Mouse (Mus musculus): ENCODE data around the gene Slc16a5. TPM values are rescaled to one million over a fixed set of nuclear protein-coding genes. Genes with fewer than 3 reads are reported as not detected.

Slc16a5 gene
- total and polyA plus RNA-seq, 2 experiments from 2014 or later = 0.21 TPM; not detected in 1

GRCm38 (mm10) chr11:115518693-115519092, 56.4 kb downstream of the Slc16a5 start:
- Histone ChIP-seq H3K4me3 (ENCODE audit: low read depth, low read length) (no peak overlapping the region), H3K27me3 (ENCODE audit: insufficient read depth, low read length) (no peaks in the 10 kb centered on the region), H3K9ac (replicated peaks; ENCODE audit: low read length, poor library complexity, severe bottlenecking) (no peak overlapping the region), H3K9me3 (ENCODE audit: low read length) (no peaks in the 10 kb centered on the region), H3K4me1 (ENCODE audit: insufficient read depth, low read length) (no peaks in the 10 kb centered on the region), H3K4me2 (ENCODE audit: low read depth, low read length, poor library complexity, severe bottlenecking) (no peak overlapping the region), H3K36me3 (ENCODE audit: insufficient read depth, low read length) (peaks cover 11% of the 10 kb centered on the region), H3K27ac (ENCODE audit: low read depth, low read length) (no peak overlapping the region)
- WGBS = 73% methylated on average over 9 of the region's 9 CpGs
- ATAC-seq (ENCODE audit: low FRiP score) (no peak), DNase-seq (ENCODE audit: low spot score) (no peak)
- no peak for TF ChIP-seq CTCF (IDR thresholded peaks at IDR 0.05)

GRCm38 (mm10) chr11:115519581-115519980, 57.3 kb downstream of the Slc16a5 start:
- Histone ChIP-seq H3K9me3 (ENCODE audit: low read length) (no peaks in the 10 kb centered on the region), H3K9ac (replicated peaks; ENCODE audit: low read length, poor library complexity, severe bottlenecking) (no peak overlapping the region), H3K27ac (ENCODE audit: low read depth, low read length) (no peak overlapping the region), H3K36me3 (ENCODE audit: insufficient read depth, low read length) (peaks cover 16% of the 10 kb centered on the region), H3K4me1 (ENCODE audit: insufficient read depth, low read length) (no peaks in the 10 kb centered on the region), H3K27me3 (ENCODE audit: insufficient read depth, low read length) (no peaks in the 10 kb centered on the region), H3K4me3 (ENCODE audit: low read depth, low read length) (no peak overlapping the region), H3K4me2 (ENCODE audit: low read depth, low read length, poor library complexity, severe bottlenecking) (no peak overlapping the region)
- no peak for ATAC-seq (ENCODE audit: low FRiP score)
- DNase-seq (ENCODE audit: low spot score) = no peak
- TF ChIP-seq CTCF (IDR thresholded peaks at IDR 0.05) = no peak
- WGBS = 92% methylated on average over 3 of the region's 3 CpGs

GRCm38 (mm10) chr11:115520218-115520617, 57.9 kb downstream of the Slc16a5 start:
- no peaks in the 10 kb centered on the region for H3K4me1 ChIP-seq (ENCODE audit: insufficient read depth, low read length)
- H3K9me3 ChIP-seq (ENCODE audit: low read length) = no peaks in the 10 kb centered on the region
- no peak overlapping the region for H3K4me3 ChIP-seq (ENCODE audit: low read depth, low read length)
- H3K4me2 ChIP-seq (ENCODE audit: low read depth, low read length, poor library complexity, severe bottlenecking) = no peak overlapping the region
- H3K27me3 ChIP-seq (ENCODE audit: insufficient read depth, low read length) = no peaks in the 10 kb centered on the region
- no peak overlapping the region for H3K27ac ChIP-seq (ENCODE audit: low read depth, low read length)
- TF ChIP-seq CTCF (IDR thresholded peaks at IDR 0.05) = no peak
- no peak overlapping the region for H3K9ac ChIP-seq (replicated peaks; ENCODE audit: low read length, poor library complexity, severe bottlenecking)
- H3K36me3 ChIP-seq (ENCODE audit: insufficient read depth, low read length) = peaks cover 21% of the 10 kb centered on the region
- no peak for ATAC-seq (ENCODE audit: low FRiP score)
- no peak for DNase-seq (ENCODE audit: low spot score)
- WGBS = 45% methylated on average over 2 of the region's 2 CpGs

GRCm38 (mm10) chr11:115521080-115521479, 58.8 kb downstream of the Slc16a5 start:
- H3K4me3 ChIP-seq (ENCODE audit: low read depth, low read length) = no peak overlapping the region
- peaks cover 26% of the 10 kb centered on the region for H3K36me3 ChIP-seq (ENCODE audit: insufficient read depth, low read length)
- WGBS = 90% methylated on average over 4 of the region's 4 CpGs
- ATAC-seq (ENCODE audit: low FRiP score) (no peak), DNase-seq (ENCODE audit: low spot score) (no peak)
- no peaks in the 10 kb centered on the region for H3K27me3 ChIP-seq (ENCODE audit: insufficient read depth, low read length)
- TF ChIP-seq CTCF (IDR thresholded peaks at IDR 0.05) = no peak
- no peak overlapping the region for H3K4me2 ChIP-seq (ENCODE audit: low read depth, low read length, poor library complexity, severe bottlenecking)
- H3K4me1 ChIP-seq (ENCODE audit: insufficient read depth, low read length) = no peaks in the 10 kb centered on the region
- no peak overlapping the region for H3K27ac ChIP-seq (ENCODE audit: low read depth, low read length)
- no peak overlapping the region for H3K9ac ChIP-seq (replicated peaks; ENCODE audit: low read length, poor library complexity, severe bottlenecking)
- no peaks in the 10 kb centered on the region for H3K9me3 ChIP-seq (ENCODE audit: low read length)

- Histone ChIP-seq H3K27me3 (ENCODE audit: insufficient read depth, low read length) (no peaks in the 10 kb centered on the region), H3K9me3 (ENCODE audit: low read length) (no peaks in the 10 kb centered on the region), H3K36me3 (ENCODE audit: insufficient read depth, low read length) (peaks cover 33% of the 10 kb centered on the region), H3K4me3 (ENCODE audit: low read depth, low read length) (no peak overlapping the region), H3K27ac (ENCODE audit: low read depth, low read length) (no peak overlapping the region), H3K4me2 (ENCODE audit: low read depth, low read length, poor library complexity, severe bottlenecking) (no peak overlapping the region), H3K4me1 (ENCODE audit: insufficient read depth, low read length) (no peaks in the 10 kb centered on the region), H3K9ac (replicated peaks; ENCODE audit: low read length, poor library complexity, severe bottlenecking) (no peak overlapping the region)
- no peak for TF ChIP-seq CTCF (IDR thresholded peaks at IDR 0.05)
- DNase-seq (ENCODE audit: low spot score) = no peak
- no peak for ATAC-seq (ENCODE audit: low FRiP score)
- 92% methylated on average over 2 of the region's 2 CpGs for WGBS
Observed at GRCm38 (mm10) chr11:115522238-115522637, 60.0 kb downstream of the Slc16a5 start.

- Histone ChIP-seq H3K36me3 (ENCODE audit: insufficient read depth, low read length) (peaks cover 33% of the 10 kb centered on the region), H3K27ac (ENCODE audit: low read depth, low read length) (no peak overlapping the region), H3K27me3 (ENCODE audit: insufficient read depth, low read length) (no peaks in the 10 kb centered on the region), H3K9me3 (ENCODE audit: low read length) (no peaks in the 10 kb centered on the region), H3K4me1 (ENCODE audit: insufficient read depth, low read length) (no peaks in the 10 kb centered on the region), H3K4me2 (ENCODE audit: low read depth, low read length, poor library complexity, severe bottlenecking) (no peak overlapping the region), H3K9ac (replicated peaks; ENCODE audit: low read length, poor library complexity, severe bottlenecking) (no peak overlapping the region), H3K4me3 (ENCODE audit: low read depth, low read length) (no peak overlapping the region)
- 81% methylated on average over 2 of the region's 2 CpGs for WGBS
- no peak for TF ChIP-seq CTCF (IDR thresholded peaks at IDR 0.05)
- ATAC-seq (ENCODE audit: low FRiP score) (no peak), DNase-seq (ENCODE audit: low spot score) (no peak)
Observed at GRCm38 (mm10) chr11:115522703-115523102, 60.4 kb downstream of the Slc16a5 start.

Small RNA genes within 50 kb of the gene (microRNA-seq; reads per million reads assigned to microRNA genes)
- gene Mir3968 (ENCODE audit: borderline number of aligned reads) = not detected

Other genes with a start within 250 kb of the Slc16a5 start
- gene Grin2c, start 195.2 kb upstream of the Slc16a5 start, total RNA-seq (2014; rRNA removed) = 2.9 and 4.1 TPM in 2 replicates
- gene Grin2c, start 195.2 kb upstream of the Slc16a5 start, polyA plus RNA-seq (2015; fragmentation: Nextera tagmentation; extraction: Ambion mirVana) = 0.59 and 0.75 TPM in 2 replicates
- gene Fdxr, start 185.4 kb upstream of the Slc16a5 start, total RNA-seq (2014; rRNA removed) = 17.7 and 18.8 TPM in 2 replicates
- 14.8 and 16.7 TPM in 2 replicates for gene Fdxr, start 185.4 kb upstream of the Slc16a5 start, polyA plus RNA-seq (2015; fragmentation: Nextera tagmentation; extraction: Ambion mirVana)
- 10.2 and 10.6 TPM in 2 replicates for gene Fads6, start 164.8 kb upstream of the Slc16a5 start, total RNA-seq (2014; rRNA removed)
- gene Fads6, start 164.8 kb upstream of the Slc16a5 start, polyA plus RNA-seq (2015; fragmentation: Nextera tagmentation; extraction: Ambion mirVana) = 1.4 and 1.6 TPM in 2 replicates
- 0.05 and 1.5 TPM in 2 replicates for gene Otop2, start 155.3 kb upstream of the Slc16a5 start, total RNA-seq (2014; rRNA removed)
- gene Otop2, start 155.3 kb upstream of the Slc16a5 start, polyA plus RNA-seq (2015; fragmentation: Nextera tagmentation; extraction: Ambion mirVana) = 0.15 and 0.22 TPM in 2 replicates
- gene Ush1g, start 140.4 kb upstream of the Slc16a5 start, total RNA-seq (2014; rRNA removed) = 0.14 TPM in 1 of 2 replicates, not detected in the other
- gene Ush1g, start 140.4 kb upstream of the Slc16a5 start, polyA plus RNA-seq (2015; fragmentation: Nextera tagmentation; extraction: Ambion mirVana) = 0.21 and 0.32 TPM in 2 replicates
- gene Otop3, start 127.7 kb upstream of the Slc16a5 start, total RNA-seq (2014; rRNA removed) = 2.1 and 3.7 TPM in 2 replicates
- 1.8 and 2.1 TPM in 2 replicates for gene Otop3, start 127.7 kb upstream of the Slc16a5 start, polyA plus RNA-seq (2015; fragmentation: Nextera tagmentation; extraction: Ambion mirVana)
- gene Hid1, start 94.7 kb upstream of the Slc16a5 start, total RNA-seq (2014; rRNA removed) = 96.0 and 106 TPM in 2 replicates
- 65.6 TPM in 2 replicates for gene Hid1, start 94.7 kb upstream of the Slc16a5 start, polyA plus RNA-seq (2015; fragmentation: Nextera tagmentation; extraction: Ambion mirVana)
- gene Cdr2l, start 80.6 kb upstream of the Slc16a5 start, total RNA-seq (2014; rRNA removed) = 66.0 and 68.8 TPM in 2 replicates
- gene Cdr2l, start 80.6 kb upstream of the Slc16a5 start, polyA plus RNA-seq (2015; fragmentation: Nextera tagmentation; extraction: Ambion mirVana) = 16.0 and 17.2 TPM in 2 replicates
- gene Mrpl58, start 58.7 kb upstream of the Slc16a5 start, total RNA-seq (2014; rRNA removed) = 69.2 and 78.1 TPM in 2 replicates
- 187 and 201 TPM in 2 replicates for gene Mrpl58, start 58.7 kb upstream of the Slc16a5 start, polyA plus RNA-seq (2015; fragmentation: Nextera tagmentation; extraction: Ambion mirVana)
- gene Atp5h, start 42.5 kb upstream of the Slc16a5 start, total RNA-seq (2014; rRNA removed) = 319 and 329 TPM in 2 replicates
- gene Atp5h, start 42.5 kb upstream of the Slc16a5 start, polyA plus RNA-seq (2015; fragmentation: Nextera tagmentation; extraction: Ambion mirVana) = 934 and 951 TPM in 2 replicates
- 22.1 and 27.4 TPM in 2 replicates for gene Kctd2, start 42.3 kb upstream of the Slc16a5 start, total RNA-seq (2014; rRNA removed)
- gene Kctd2, start 42.3 kb upstream of the Slc16a5 start, polyA plus RNA-seq (2015; fragmentation: Nextera tagmentation; extraction: Ambion mirVana) = 27.7 and 29.4 TPM in 2 replicates
- gene Trim80, start 21.9 kb upstream of the Slc16a5 start, total RNA-seq (2014; rRNA removed) = 0.44 TPM in 1 of 2 replicates, not detected in the other
- gene Trim80, start 21.9 kb upstream of the Slc16a5 start, polyA plus RNA-seq (2015; fragmentation: Nextera tagmentation; extraction: Ambion mirVana) = not detected in 2 replicates
- gene Armc7, start 13.2 kb downstream of the Slc16a5 start, total RNA-seq (2014; rRNA removed) = 9.0 and 14.0 TPM in 2 replicates
- 12.9 and 13.4 TPM in 2 replicates for gene Armc7, start 13.2 kb downstream of the Slc16a5 start, polyA plus RNA-seq (2015; fragmentation: Nextera tagmentation; extraction: Ambion mirVana)
- gene Nt5c, start 29.4 kb downstream of the Slc16a5 start, total RNA-seq (2014; rRNA removed) = 85.3 and 91.1 TPM in 2 replicates
- 131 and 133 TPM in 2 replicates for gene Nt5c, start 29.4 kb downstream of the Slc16a5 start, polyA plus RNA-seq (2015; fragmentation: Nextera tagmentation; extraction: Ambion mirVana)
- gene Jpt1, start 51.9 kb downstream of the Slc16a5 start, total RNA-seq (2014; rRNA removed) = 744 and 761 TPM in 2 replicates
- 1,252 and 1,259 TPM in 2 replicates for gene Jpt1, start 51.9 kb downstream of the Slc16a5 start, polyA plus RNA-seq (2015; fragmentation: Nextera tagmentation; extraction: Ambion mirVana)
- gene Sumo2, start 73.8 kb downstream of the Slc16a5 start, total RNA-seq (2014; rRNA removed) = 543 and 643 TPM in 2 replicates
- gene Sumo2, start 73.8 kb downstream of the Slc16a5 start, polyA plus RNA-seq (2015; fragmentation: Nextera tagmentation; extraction: Ambion mirVana) = 972 and 1,028 TPM in 2 replicates
- gene Nup85, start 102.0 kb downstream of the Slc16a5 start, total RNA-seq (2014; rRNA removed) = 49.5 and 59.5 TPM in 2 replicates
- gene Nup85, start 102.0 kb downstream of the Slc16a5 start, polyA plus RNA-seq (2015; fragmentation: Nextera tagmentation; extraction: Ambion mirVana) = 75.6 and 80.3 TPM in 2 replicates
- gene Mrps7, start 141.5 kb downstream of the Slc16a5 start, total RNA-seq (2014; rRNA removed) = 37.9 and 39.6 TPM in 2 replicates
- 77.8 and 81.8 TPM in 2 replicates for gene Mrps7, start 141.5 kb downstream of the Slc16a5 start, polyA plus RNA-seq (2015; fragmentation: Nextera tagmentation; extraction: Ambion mirVana)
- 34.5 and 42.3 TPM in 2 replicates for gene Gga3, start 141.6 kb downstream of the Slc16a5 start, total RNA-seq (2014; rRNA removed)
- gene Gga3, start 141.6 kb downstream of the Slc16a5 start, polyA plus RNA-seq (2015; fragmentation: Nextera tagmentation; extraction: Ambion mirVana) = 20.5 and 22.6 TPM in 2 replicates
- 13.6 and 13.7 TPM in 2 replicates for gene Mif4gd, start 150.5 kb downstream of the Slc16a5 start, total RNA-seq (2014; rRNA removed)
- 15.7 and 17.7 TPM in 2 replicates for gene Mif4gd, start 150.5 kb downstream of the Slc16a5 start, polyA plus RNA-seq (2015; fragmentation: Nextera tagmentation; extraction: Ambion mirVana)
- gene Slc25a19, start 165.8 kb downstream of the Slc16a5 start, total RNA-seq (2014; rRNA removed) = 33.7 and 35.7 TPM in 2 replicates
- gene Slc25a19, start 165.8 kb downstream of the Slc16a5 start, polyA plus RNA-seq (2015; fragmentation: Nextera tagmentation; extraction: Ambion mirVana) = 44.9 and 49.6 TPM in 2 replicates
- 85.8 and 87.0 TPM in 2 replicates for gene Grb2, start 246.1 kb downstream of the Slc16a5 start, total RNA-seq (2014; rRNA removed)
- 153 and 158 TPM in 2 replicates for gene Grb2, start 246.1 kb downstream of the Slc16a5 start, polyA plus RNA-seq (2015; fragmentation: Nextera tagmentation; extraction: Ambion mirVana)